ENCODE assay signal across 18 mouse cellular contexts in the genomic region with DNA sequence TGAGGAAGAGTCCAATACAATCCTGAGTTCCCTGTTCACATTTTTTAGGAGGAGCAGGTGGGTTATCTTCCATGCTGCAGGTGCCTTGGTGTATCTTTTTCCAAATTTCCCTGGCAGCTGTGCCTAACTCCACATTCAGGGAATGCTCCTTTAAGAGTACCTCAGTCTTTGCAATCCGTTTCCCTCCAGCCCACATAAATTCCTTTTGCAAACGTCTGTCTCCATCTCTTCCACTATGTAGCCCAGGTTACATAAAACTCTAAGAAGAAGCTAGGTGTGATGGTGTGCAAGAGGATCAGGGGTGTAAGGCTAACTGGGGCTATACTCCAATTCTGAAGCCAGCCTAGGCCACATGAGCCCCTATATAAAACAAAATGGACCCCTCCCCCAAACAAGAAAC. TPM values are rescaled to one million over a fixed set of nuclear protein-coding genes. Genes with fewer than 3 reads are reported as not detected.
"Had no signal": no experiment of that assay in that cellular context is flagged by ENCODE, and none has a peak within 500 bp of the region (broad histone marks: within the 10 kb centered on the region; RNA-seq: fewer than 3 reads in every experiment).

No protein-coding gene starts in this region.

- H3K9ac ChIP-seq: neural tube, embryonic 12.5 days; neural tube, embryonic 13.5 days; neural tube, embryonic 15.5 days; stomach, embryonic 15.5 days had no signal

- H3K4me2 ChIP-seq: neural tube, embryonic 12.5 days; neural tube, embryonic 13.5 days; neural tube, embryonic 15.5 days; stomach, embryonic 15.5 days had no signal

- DNase-seq: retina, postnatal 1 day; right cerebral cortex, adult 18-20 months; right cerebral cortex, postnatal 14 days; right cerebral cortex, postnatal 25 days; right cerebral cortex, postnatal 4 days; spleen, adult 18-20 months; thymus, adult 18-20 months; thymus, adult 2 months; thymus, postnatal 14 days; thymus, postnatal 25 days; thymus, postnatal 36 days; thymus, postnatal 4 days had no signal

- H3K4me3 ChIP-seq: neural tube, embryonic 12.5 days; neural tube, embryonic 13.5 days; neural tube, embryonic 15.5 days; stomach, embryonic 15.5 days had no signal

- H3K27ac ChIP-seq: neural tube, embryonic 12.5 days; neural tube, embryonic 13.5 days; neural tube, embryonic 15.5 days; stomach, embryonic 15.5 days; stomach, postnatal 0 days had no signal

- H3K27me3 ChIP-seq: neural tube, embryonic 12.5 days; neural tube, embryonic 13.5 days; neural tube, embryonic 15.5 days; stomach, embryonic 15.5 days had no signal

- H3K4me1 ChIP-seq: neural tube, embryonic 12.5 days; neural tube, embryonic 13.5 days; neural tube, embryonic 15.5 days; stomach, embryonic 15.5 days had no signal

- H3K9me3 ChIP-seq: neural tube, embryonic 12.5 days; neural tube, embryonic 13.5 days; neural tube, embryonic 15.5 days; stomach, embryonic 15.5 days had no signal

RNA-seq across cellular contexts. Expression of gene Gm128, which starts 1.7 kb away (rescaled TPM):
- total RNA-seq: neutrophil, adult 5-6 weeks had no signal

RNA-seq across cellular contexts. Expression of gene Bnipl, which starts 7.9 kb away (rescaled TPM):
- total RNA-seq: neutrophil, adult 5-6 weeks had no signal
- polyA plus RNA-seq: neural tube, embryonic 13.5 days had no signal
